Mouse (Mus musculus): ENCODE measurements around the gene Trim28. TPM values are rescaled to one million over a fixed set of nuclear protein-coding genes. Genes with fewer than 3 reads are reported as not detected.

Trim28 gene
- polyA plus RNA-seq, 1 experiment: 266 TPM

DNA sequence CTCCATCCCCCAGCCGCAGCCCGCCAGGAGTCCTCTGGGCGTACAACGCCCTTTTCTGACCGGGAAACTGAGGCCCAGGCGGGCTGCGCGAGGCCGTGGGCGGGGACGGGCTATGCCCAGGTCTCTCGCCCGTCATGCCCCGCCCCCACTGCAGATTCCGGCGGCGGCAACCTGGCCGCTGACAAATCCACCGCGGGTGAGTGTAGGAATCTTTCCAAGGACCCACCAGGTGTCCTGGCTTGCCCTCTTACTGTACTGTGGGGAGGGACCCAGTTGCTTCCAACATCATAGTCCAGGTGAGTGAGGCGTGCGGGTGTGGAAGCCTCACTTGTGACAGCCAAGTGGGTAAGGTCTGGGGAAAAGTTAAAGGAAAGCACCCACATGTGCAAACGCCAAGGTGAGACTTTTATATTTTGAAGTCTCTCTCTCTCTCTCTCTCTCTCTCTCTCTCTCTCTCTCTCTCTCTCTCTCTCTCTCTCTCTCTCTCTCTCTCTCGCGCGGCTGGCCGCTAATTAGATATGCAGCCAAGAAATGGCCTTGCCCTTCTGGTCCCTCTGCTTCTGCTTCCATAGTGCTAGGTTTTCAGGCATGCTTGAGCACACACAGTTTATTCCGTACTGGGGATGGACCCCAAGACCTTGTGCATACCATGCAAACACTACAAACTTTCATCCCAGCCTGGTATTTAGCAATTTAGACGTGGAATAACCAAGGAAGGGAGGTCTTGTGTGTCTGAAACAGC is 32.6 kb upstream of the Trim28 start:
- no peak for TF ChIP-seq POLR2A (IDR thresholded peaks at IDR 0.05; ENCODE audit: borderline replicate concordance, insufficient read depth, low read length)
- no peak for TF ChIP-seq CTCF (IDR thresholded peaks at IDR 0.05; ENCODE audit: borderline replicate concordance, insufficient read depth, low read depth, low read length)
- peak overlapping the region; percentile 94 for H3K4me3 ChIP-seq (replicated peaks; ENCODE audit: insufficient read depth, low read depth, low read length)
- H3K27me3 ChIP-seq (ENCODE audit: control insufficient read depth, insufficient read depth, low read length): no peaks in the 10 kb centered on the region
- peak overlapping the region; percentile 95 for H3K27ac ChIP-seq (ENCODE audit: insufficient read depth, low read length)
- DNase-seq: peak; percentile 90 to 92
- under 1% methylated on average over 29 of the region's 29 CpGs for WGBS
- peaks cover 5% of the 10 kb centered on the region; the same call in 1 of the 2 replicates for H3K4me1 ChIP-seq (ENCODE audit: control insufficient read depth, insufficient read depth, low read length)

DNA sequence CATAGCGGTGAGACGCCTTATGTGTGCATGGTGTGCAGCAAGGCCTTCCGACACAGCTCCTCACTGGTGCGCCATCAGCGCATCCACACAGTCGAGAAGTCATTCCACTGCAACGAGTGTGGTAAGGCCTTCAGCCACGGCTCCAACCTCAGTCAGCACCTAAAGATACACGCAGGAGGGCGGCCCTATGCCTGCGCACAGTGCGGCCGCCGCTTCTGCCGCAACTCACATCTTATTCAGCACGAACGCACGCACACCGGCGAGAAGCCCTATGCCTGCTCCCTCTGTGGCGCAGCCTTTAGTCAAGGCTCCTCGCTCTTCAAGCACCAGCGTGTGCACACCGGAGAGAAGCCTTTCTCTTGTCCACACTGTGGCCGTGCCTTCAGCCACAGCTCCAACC is 28.0 kb upstream of the Trim28 start:
- H3K4me3 ChIP-seq (replicated peaks; ENCODE audit: insufficient read depth, low read depth, low read length): no peak overlapping the region
- WGBS: 95% methylated on average over 25 of the region's 25 CpGs

DNA sequence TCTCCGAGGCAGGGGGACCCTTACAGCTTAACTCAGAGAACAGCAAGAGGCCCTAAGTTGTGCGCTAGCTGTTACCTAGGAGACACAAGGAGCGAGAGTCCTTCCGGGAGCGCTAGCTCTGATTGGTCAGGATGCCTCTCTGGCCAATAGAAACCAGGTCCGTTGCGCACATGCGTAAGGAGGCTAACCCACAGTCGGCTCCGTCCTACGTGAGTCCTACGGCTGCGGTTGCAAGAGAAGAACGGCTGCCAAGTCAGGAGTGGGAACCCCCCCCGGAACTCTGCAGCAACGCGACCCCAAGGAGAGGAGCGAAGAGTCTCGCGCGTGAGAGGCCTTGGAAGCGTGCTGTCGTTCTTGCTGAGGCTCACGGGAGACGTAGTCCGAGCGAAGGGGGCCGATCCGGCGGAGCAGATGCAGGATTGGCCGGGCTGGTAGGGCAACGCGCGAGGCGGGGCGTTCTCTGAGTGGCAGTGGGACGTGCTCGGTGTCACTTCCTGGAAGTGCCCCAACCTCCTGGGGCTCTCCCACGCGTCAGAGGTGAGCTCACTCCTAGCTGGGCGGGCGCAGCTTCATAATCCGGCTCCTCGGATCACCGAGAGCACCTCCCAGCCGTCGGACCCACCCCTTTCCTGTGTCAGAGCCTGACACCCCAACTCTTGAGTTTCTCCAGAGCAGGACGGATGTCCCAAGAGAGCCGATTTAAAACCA is 21.1 kb upstream of the Trim28 start, which contains the start of gene Zfp446:
TSS of gene Zfp446 (plus strand) at position 167 of the 708 bp plus-strand sequence.
- Histone ChIP-seq H3K27ac (ENCODE audit: insufficient read depth, low read length) (peak within 1 kb of the TSS; percentile 72), H3K27me3 (ENCODE audit: control insufficient read depth, insufficient read depth, low read length) (no peaks in the 10 kb centered on the region), H3K4me3 (replicated peaks; ENCODE audit: insufficient read depth, low read depth, low read length) (peak within 1 kb of the TSS; percentile 59), H3K4me1 (ENCODE audit: control insufficient read depth, insufficient read depth, low read length) (peaks cover 3% of the 10 kb centered on the region; the same call in 1 of the 2 replicates)
- 1% methylated on average over 49 of the region's 49 CpGs for WGBS
- TF ChIP-seq POLR2A (IDR thresholded peaks at IDR 0.05; ENCODE audit: borderline replicate concordance, insufficient read depth, low read length): peak; percentile 73
- TF ChIP-seq CTCF (IDR thresholded peaks at IDR 0.05; ENCODE audit: borderline replicate concordance, insufficient read depth, low read depth, low read length): no peak
- peak; percentile 99 to 100 for DNase-seq

More for the DNA sequence above, 28.0 kb upstream of the Trim28 start:
- Histone ChIP-seq H3K27ac (ENCODE audit: insufficient read depth, low read length) (no peak overlapping the region), H3K27me3 (ENCODE audit: control insufficient read depth, insufficient read depth, low read length) (no peaks in the 10 kb centered on the region), H3K4me1 (ENCODE audit: control insufficient read depth, insufficient read depth, low read length) (no peaks in the 10 kb centered on the region)
- DNase-seq: no peak
- TF ChIP-seq POLR2A (IDR thresholded peaks at IDR 0.05; ENCODE audit: borderline replicate concordance, insufficient read depth, low read length): no peak
- no peak for TF ChIP-seq CTCF (IDR thresholded peaks at IDR 0.05; ENCODE audit: borderline replicate concordance, insufficient read depth, low read depth, low read length)

DNA sequence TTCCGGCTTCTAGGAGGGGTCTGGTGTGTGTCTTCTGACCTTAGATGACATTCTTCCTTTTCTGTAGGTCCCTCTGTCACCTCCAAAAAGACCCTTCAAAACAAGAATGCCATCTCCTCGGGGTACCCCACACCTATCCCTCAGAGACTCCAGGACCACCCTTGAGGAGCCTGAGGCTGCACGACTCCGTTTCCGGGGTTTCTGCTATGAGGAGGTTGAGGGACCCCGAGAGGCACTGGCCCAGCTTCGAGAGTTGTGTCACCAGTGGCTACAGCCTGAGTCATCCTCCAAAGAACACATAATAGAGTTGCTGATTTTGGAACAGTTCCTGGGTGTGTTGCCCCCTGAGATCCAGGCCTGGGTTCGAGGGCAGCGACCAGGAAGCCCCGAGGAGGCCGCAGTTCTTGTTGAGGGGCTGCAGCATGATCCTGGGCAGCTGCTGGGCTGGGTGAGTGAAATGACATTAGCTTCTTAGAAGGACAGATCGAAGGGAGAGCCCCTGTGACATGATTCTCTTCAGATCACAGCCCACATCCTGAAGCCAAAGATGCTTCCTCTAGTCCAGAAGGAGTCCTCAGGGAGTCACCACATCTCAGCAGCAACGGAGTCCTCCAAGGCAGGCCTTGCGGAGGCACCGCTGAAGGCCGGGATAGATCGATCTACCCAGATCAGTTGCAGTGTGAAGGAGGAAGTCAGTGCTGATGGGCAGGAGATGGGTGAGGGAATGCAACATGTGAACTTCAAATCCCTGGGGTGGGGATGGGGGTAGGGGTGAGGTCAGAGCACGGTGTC is 19.8 kb upstream of the Trim28 start:
- H3K4me3 ChIP-seq (replicated peaks; ENCODE audit: insufficient read depth, low read depth, low read length): no peak overlapping the region
- DNase-seq: peak in 1 of 2 experiments; percentile 23
- TF ChIP-seq POLR2A (IDR thresholded peaks at IDR 0.05; ENCODE audit: borderline replicate concordance, insufficient read depth, low read length): no peak
- no peak for TF ChIP-seq CTCF (IDR thresholded peaks at IDR 0.05; ENCODE audit: borderline replicate concordance, insufficient read depth, low read depth, low read length)
- H3K27me3 ChIP-seq (ENCODE audit: control insufficient read depth, insufficient read depth, low read length): no peaks in the 10 kb centered on the region
- peaks cover 3% of the 10 kb centered on the region; the same call in 1 of the 2 replicates for H3K4me1 ChIP-seq (ENCODE audit: control insufficient read depth, insufficient read depth, low read length)
- WGBS: 84% methylated on average over 18 of the region's 18 CpGs
- peak overlapping the region; percentile 72; the same call in 1 of the 2 replicates for H3K27ac ChIP-seq (ENCODE audit: insufficient read depth, low read length)

DNA sequence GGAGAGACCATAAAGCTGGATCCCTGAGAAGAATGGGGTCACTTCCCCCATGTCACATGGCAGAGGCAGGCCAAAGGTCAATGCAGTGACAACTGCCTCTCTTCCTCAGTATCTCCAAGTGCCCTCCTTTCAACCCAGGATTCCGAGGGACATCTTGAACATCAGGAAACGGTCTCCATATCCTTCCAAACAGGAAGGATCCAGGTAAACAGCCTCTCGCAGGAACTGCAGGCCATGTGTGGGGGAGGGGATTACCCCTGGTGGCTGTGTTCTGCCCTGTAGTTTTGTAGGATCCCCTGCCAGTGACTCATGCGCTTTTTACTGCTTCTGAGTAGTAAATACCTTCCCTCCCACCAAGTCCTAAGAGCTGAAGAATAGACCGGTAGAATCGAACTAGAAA is 19.1 kb upstream of the Trim28 start:
- TF ChIP-seq POLR2A (IDR thresholded peaks at IDR 0.05; ENCODE audit: borderline replicate concordance, insufficient read depth, low read length) (no peak), CTCF (IDR thresholded peaks at IDR 0.05; ENCODE audit: borderline replicate concordance, insufficient read depth, low read depth, low read length) (no peak)
- Histone ChIP-seq H3K4me1 (ENCODE audit: control insufficient read depth, insufficient read depth, low read length) (peaks cover 3% of the 10 kb centered on the region; the same call in 1 of the 2 replicates), H3K27me3 (ENCODE audit: control insufficient read depth, insufficient read depth, low read length) (no peaks in the 10 kb centered on the region), H3K4me3 (replicated peaks; ENCODE audit: insufficient read depth, low read depth, low read length) (no peak overlapping the region), H3K27ac (ENCODE audit: insufficient read depth, low read length) (no peak overlapping the region)
- WGBS: 84% methylated on average over 6 of the region's 6 CpGs
- DNase-seq: peak in 1 of 2 experiments; percentile 16

DNA sequence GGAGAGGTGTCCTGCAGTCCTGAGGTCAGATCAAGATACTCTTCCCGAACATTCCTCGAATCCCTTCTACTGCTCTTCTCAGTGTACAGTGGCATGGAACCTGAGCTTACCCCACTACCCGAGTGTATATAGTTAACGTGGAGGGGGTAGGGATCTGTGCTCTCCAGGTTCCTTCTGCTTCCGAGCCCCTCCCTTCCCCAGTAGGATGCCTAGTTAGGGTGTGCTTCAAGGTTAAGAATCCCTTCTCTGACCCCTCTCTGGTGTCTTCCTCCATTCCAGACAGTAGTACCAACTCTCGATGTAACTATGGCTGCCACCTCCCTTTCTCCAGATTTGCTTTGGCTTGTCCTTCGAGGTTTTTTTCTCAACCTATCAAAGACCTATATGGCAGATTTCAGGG is 18.6 kb upstream of the Trim28 start:
- 87% methylated on average over 7 of the region's 7 CpGs for WGBS
- no peak for DNase-seq

DNA sequence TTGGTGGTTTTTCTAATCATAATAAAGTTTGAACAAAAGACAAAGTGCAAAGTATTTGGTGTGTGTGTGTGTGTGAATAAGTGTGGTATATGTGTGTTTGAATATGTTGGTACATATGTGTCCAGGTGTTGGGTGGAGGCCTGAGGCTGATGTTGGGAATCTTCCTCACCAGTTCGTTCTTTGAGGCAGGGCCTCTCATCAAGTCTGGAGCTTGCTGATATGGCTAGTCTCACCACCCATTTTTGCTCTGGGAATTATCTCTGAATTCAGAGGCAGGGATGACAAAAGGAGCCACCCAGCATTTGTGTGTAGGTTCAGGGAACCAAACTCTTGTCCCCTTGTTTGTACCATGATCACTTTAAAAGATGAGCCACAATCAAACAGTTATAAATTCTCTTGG is 13.2 kb upstream of the Trim28 start:
- no peaks in the 10 kb centered on the region for H3K4me1 ChIP-seq (ENCODE audit: control insufficient read depth, insufficient read depth, low read length)
- no peak for DNase-seq
- H3K4me3 ChIP-seq (replicated peaks; ENCODE audit: insufficient read depth, low read depth, low read length): no peak overlapping the region
- TF ChIP-seq POLR2A (IDR thresholded peaks at IDR 0.05; ENCODE audit: borderline replicate concordance, insufficient read depth, low read length): no peak
- TF ChIP-seq CTCF (IDR thresholded peaks at IDR 0.05; ENCODE audit: borderline replicate concordance, insufficient read depth, low read depth, low read length): no peak
- H3K27ac ChIP-seq (ENCODE audit: insufficient read depth, low read length): no peak overlapping the region
- WGBS: 91% methylated on average over 1 of the region's 1 CpGs
- H3K27me3 ChIP-seq (ENCODE audit: control insufficient read depth, insufficient read depth, low read length): no peaks in the 10 kb centered on the region

More for the DNA sequence above, 18.6 kb upstream of the Trim28 start:
- Histone ChIP-seq H3K27ac (ENCODE audit: insufficient read depth, low read length) (no peak overlapping the region), H3K4me3 (replicated peaks; ENCODE audit: insufficient read depth, low read depth, low read length) (no peak overlapping the region), H3K4me1 (ENCODE audit: control insufficient read depth, insufficient read depth, low read length) (peaks cover 3% of the 10 kb centered on the region; the same call in 1 of the 2 replicates), H3K27me3 (ENCODE audit: control insufficient read depth, insufficient read depth, low read length) (no peaks in the 10 kb centered on the region)
- TF ChIP-seq CTCF (IDR thresholded peaks at IDR 0.05; ENCODE audit: borderline replicate concordance, insufficient read depth, low read depth, low read length) (no peak), POLR2A (IDR thresholded peaks at IDR 0.05; ENCODE audit: borderline replicate concordance, insufficient read depth, low read length) (no peak)
